Mouse (Mus musculus) embryo, embryonic 9.5 days (tissue): ENCODE measurements around the gene Blnk.

ENCODE experiments used
- DNase-seq: peaks from one replicate; pipeline ENCODE4 v3.0.0-alpha.2; 2017; ENCODE audit errors: extremely low spot score

The Blnk gene

GRCm38 (mm10) chr19:40999569-40999968, 5.2 kb upstream of the Blnk start:
- no peak for DNase-seq

GRCm38 (mm10) chr19:40998469-40999170, 4.3 kb upstream of the Blnk start:
- no peak for DNase-seq

DNA sequence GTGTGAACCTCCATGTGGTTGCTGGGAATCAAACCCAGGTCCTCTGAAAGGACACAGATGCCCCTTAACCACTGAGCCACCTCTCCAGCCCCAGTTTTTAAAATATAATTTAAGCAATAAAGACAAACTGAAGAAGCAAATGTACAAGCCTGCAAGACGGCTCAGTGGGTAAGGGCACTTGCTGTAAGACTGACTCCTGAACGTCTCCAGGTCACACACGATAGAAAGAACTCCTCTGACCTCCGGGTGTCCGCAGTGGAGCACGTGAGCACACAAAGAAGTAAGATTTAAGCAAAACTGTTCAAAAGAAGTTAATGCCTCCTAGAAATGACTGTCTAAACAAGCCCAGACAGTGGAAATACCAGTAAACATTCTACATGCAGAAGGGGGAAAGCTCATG, 2.4 kb upstream of the Blnk start:
- no peak for DNase-seq

DNA sequence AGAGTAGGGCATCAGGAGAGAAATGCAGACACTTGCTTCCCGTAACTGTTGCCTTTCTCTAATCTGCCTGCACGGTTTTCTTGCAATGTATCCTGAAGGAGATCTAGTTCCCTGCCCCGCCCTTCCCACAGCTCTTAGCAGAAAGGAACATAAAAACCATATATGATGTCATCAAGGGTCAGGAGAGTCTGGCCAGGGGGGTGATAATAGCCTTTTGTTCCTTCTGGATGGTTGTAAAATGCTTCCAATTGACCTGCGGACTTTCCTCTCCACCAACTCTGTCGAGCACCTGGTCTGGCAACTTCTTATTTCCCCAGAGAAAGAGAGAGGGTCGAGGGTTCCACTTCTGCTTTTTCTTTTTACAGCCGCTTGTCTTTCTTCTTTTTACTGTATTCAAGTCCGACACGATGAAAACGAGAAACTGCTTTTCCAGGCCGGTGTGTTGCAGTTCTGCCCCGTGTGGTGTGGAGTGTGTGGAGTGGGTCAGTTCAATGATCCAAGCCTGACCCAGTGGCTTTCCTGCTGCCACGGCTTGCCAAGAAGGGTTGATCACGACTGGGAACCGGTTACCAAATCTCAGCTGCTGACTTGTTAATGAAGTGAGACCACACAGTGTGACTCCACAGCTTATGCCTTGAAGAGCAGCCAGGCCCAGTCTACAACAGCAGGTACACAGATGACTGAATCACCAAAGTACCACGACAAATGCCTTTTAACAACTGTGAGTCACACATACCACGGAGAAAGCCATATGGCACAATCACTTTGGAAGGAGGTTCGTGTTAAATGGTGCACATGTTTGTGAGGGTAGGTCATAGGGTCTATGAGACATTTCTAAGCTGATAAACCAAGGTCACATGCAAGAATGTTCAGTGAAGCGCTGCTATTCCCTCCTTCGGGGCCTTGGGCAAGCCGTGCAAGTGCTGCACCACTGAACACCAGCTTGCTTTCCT, 1.4 kb upstream of the Blnk start:
- no peak for DNase-seq

DNA sequence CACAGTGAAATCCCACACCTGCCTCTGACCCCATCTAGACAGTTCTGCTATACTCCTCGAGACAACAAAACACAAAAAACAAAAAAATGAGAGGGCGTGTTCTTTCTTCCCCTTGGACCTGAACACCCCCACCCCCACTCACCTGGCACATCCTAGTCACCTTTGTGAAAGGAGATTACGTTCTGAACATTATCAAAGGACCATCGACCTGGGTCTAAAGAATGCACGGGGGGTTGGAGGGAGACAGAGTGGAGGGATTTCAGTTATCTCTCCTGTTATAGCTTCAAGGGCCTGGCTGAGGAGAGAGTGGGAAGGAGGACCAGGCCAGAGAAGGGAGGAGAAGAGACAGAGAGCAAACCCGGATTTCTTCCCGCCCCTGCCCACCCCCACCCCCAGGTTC, 576 bp upstream of the Blnk start:
- DNase-seq = no peak

DNA sequence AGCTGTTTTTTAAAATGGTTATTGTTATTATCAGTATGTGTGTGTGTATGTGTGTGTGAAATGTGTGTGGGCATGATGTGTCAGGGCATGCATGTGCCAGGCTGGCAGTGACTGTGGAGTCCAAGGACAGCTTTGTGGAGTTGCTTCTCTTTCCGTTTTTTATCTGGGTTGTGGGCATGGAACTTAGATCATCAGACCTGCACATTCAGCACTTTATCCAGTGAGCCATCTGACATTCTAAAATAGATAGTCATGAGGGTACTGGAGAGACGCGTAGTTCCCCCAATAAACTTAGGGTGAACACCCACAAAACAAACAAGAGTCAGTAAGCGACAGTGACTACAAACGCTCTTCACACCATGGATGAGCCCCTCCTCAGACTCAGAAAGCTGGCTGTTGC, 979 bp downstream of the Blnk start:
- DNase-seq = no peak

DNA sequence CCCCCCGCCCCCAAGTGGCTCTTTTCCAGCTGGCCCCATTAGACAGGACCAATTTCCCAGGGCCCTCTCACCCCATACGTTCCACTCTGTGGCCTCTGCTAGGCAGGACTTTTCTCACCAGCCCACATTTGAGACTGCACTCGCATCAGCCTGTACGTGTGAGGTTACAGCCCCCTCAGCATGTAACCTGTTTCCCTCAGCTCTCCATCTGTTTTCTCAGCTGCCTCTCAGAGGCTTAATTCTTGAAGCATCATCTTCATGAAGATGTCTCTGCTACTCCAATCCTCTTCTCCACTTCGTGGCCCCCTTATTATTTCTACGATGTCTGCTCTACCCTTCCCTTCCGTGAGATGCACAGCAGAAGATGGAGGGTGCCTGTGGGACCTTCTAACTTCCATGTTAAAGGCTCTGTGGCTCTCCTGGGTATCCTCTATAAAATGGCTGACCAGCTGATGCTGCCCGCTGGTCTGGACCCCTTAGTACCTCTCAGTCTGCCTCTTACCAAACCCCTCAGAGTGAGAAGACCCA, 1.8 kb downstream of the Blnk start:
- no peak for DNase-seq

GRCm38 (mm10) chr19:40992096-40992495, 2.2 kb downstream of the Blnk start:
- no peak for DNase-seq

- no peak for DNase-seq
Observed at GRCm38 (mm10) chr19:40991626-40992025, 2.7 kb downstream of the Blnk start.

GRCm38 (mm10) chr19:40990781-40991343, 3.5 kb downstream of the Blnk start:
- DNase-seq = no peak

DNA sequence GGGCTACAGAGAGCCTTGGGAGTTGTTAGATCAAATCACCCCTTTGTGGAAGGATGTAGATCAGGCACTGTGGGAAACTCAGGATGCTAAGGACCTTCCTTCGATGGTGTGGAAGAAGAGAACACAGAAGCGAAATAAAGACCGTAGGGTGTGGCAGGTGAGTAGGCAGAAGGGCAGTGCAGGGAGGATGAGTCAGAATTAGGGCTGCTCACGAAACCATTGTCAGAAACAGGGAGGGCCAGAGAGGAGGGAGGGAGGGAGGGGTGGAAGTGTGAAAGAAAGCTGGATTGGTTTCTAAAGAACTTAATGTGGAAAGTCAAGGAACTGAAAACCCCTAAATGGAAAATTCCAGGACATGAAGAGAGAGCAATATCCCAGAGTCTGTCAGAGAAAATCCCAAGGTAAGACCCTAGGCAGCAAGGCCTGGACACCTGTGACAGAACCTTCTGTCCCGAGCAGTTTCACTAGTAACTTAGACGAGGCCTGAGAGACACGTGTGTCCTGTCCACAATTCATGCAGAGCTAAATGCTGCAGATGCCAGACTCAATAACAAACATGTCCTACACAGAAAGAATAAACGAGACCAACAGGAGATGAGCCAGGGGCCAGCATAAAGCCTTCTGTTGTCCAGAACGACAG, 4.3 kb downstream of the Blnk start:
- no peak for DNase-seq

DNA sequence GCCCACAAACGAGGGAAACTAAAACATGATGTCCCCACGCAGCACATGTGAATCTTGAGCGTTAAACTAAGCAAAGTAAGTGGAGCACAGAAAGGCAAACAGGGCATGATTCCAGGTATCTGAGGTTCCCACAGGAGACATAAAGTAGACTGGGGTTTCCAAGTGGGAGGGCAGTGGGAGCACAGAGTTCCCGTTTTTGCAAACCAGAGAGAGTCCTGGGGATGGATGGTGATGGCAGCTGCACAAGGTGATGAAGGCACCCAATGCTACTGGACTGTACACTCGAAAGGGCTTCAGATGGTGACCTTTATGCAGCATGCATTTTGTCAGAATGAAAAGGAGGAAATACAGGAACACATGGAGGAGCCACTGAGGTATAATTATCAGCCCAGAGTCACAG, 5.5 kb downstream of the Blnk start:
- DNase-seq = no peak

DNA sequence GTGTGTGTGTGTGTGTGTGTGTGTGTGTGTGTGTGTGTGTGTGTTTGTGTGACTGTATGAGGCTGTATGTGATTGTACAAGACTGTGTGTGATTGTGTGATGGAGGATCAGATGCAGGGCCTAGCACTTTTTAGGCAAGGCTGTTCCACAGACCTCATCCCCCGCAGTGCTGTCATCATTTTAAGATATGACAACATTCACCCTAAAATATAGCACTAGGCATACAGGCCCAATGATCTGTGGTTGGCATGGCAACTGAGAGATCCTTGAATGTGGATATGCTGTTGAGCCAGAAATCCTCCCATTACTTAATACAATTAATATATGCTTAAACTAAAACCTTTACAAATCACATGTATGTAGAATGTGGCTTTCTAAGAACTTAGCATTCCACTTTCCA, 9.8 kb downstream of the Blnk start:
- DNase-seq = no peak

DNA sequence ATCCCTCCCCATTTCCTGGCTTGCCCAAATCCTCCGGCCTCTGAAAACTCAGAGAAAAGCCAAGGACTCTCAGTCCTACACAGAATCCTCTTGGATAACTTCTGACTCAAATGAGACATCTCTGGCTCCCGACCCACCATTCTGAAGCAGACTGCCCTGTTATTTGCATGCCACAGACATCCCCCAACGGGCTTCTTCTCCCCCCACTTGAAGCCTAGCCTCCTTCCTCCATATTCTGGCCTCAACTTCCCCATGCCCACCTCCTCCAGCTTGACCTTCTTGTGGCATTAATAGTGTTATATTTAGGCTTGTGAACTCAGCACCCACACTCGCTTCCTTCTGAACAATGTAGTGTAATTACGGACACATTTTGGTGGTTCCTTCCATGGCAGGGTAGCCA, 13.7 kb downstream of the Blnk start:
- DNase-seq = no peak

DNA sequence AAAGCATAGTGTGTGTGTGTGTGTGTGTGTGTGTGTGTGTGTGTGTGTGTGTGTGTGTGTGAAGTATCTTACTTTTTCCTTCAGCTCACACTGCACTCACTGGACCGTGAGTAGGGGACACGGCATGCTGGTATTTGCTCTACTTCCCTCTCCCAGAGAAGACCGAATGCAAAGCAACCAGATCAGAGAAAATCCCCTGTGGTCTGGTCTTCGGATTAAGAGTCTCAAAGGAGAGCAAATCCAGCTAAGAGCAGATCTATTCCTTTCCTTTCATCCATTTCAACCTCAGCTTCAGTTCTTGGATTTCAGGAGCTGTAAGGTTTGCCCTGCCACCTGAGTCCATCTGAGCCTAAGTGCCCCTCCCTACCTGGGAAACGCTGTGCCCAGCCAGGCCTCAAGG, 16.3 kb downstream of the Blnk start:
- no peak for DNase-seq

- DNase-seq = no peak
Observed at GRCm38 (mm10) chr19:40976946-40977917, 17.1 kb downstream of the Blnk start.

- DNase-seq = no peak
Observed at GRCm38 (mm10) chr19:40971273-40971914, 22.9 kb downstream of the Blnk start.

DNA sequence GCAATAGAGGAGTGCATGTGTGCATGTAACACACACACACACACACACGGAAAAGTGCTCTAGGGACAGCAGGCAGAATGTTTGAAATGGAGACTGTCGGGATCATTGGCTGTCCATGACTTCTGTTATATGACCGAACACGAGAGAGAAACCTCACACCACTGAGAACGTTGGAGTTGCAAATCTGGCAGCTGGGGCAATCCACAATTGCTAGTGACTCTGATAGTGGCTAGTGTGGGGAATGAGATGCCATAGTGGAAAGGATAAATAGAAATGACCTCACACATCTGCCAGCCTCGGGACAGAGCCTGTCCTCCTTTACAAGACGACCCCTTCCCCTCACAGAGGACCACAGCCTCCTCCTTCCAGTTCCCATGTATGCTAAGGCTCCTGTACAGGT, 23.6 kb downstream of the Blnk start:
- DNase-seq = no peak

GRCm38 (mm10) chr19:40970301-40970700, 24.0 kb downstream of the Blnk start:
- DNase-seq = no peak
